Mouse (Mus musculus) forebrain, postnatal 0 days (tissue): ENCODE results near the gene Gipc2. TPM values are rescaled to one million over a fixed set of nuclear protein-coding genes. Genes with fewer than 3 reads are reported as not detected.
A peak's percentile ranks its signal among the peaks of the same experiment; 100 is the strongest.
"Not testable (repeated sequence)": the region's sequence is repeated elsewhere in the genome, so short reads cannot be mapped to it uniquely, and the experiment has no call there.

Experiments
- ATAC-seq: fragments of 200-750 bp; cut with Nextera tagmentation; 2 replicates; pipeline ENCODE4 v1.8.0; 2017; ENCODE audit warnings: mild to moderate bottlenecking, moderate library complexity
- DNase-seq: peaks from one replicate; pipeline ENCODE4 v3.0.0-alpha.2; 2015
- H3K27ac ChIP-seq: fragments of 300-500 bp; sonication (generic); 2 replicates; pipeline ENCODE4 v1.5.1; 2014; ENCODE audit warnings: low read depth, mild to moderate bottlenecking, antibody characterized with exemption, low read length, moderate library complexity, mixed read lengths
- H3K27me3 ChIP-seq: fragments of 300-500 bp; sonication (generic); 2 replicates; pipeline ENCODE4 v1.6.1; 2014; ENCODE audit warnings: mild to moderate bottlenecking, low read length, mixed read lengths; ENCODE audit not compliant: insufficient read depth
- H3K36me3 ChIP-seq: fragments of 300-500 bp; sonication (generic); 2 replicates; pipeline ENCODE4 v1.6.1; 2014; ENCODE audit warnings: mild to moderate bottlenecking, moderate library complexity; ENCODE audit not compliant: insufficient read depth
- H3K4me1 ChIP-seq: fragments of 300-500 bp; sonication (generic); 2 replicates; pipeline ENCODE4 v1.6.1; 2014; ENCODE audit warnings: antibody characterized with exemption; ENCODE audit not compliant: insufficient read depth
- H3K4me2 ChIP-seq: fragments of 300-500 bp; sonication (generic); 2 replicates; pipeline ENCODE4 v1.6.1; 2014; ENCODE audit warnings: low read depth, mild to moderate bottlenecking, moderate library complexity
- H3K4me3 ChIP-seq: fragments of 300-500 bp; sonication (generic); 2 replicates; pipeline ENCODE4 v1.5.1; 2014; ENCODE audit warnings: low read depth, low read length, mixed read lengths
- H3K9ac ChIP-seq: fragments of 300-500 bp; sonication (generic); 2 replicates; pipeline ENCODE4 v1.6.1; 2014; ENCODE audit warnings: mild to moderate bottlenecking
- H3K9me3 ChIP-seq: fragments of 300-500 bp; sonication (generic); 2 replicates; pipeline ENCODE4 v1.6.1; 2016; ENCODE audit warnings: low read length
- CTCF ChIP-seq: sonication (generic); IDR thresholded peaks from 2 replicates; pipeline ENCODE4 v1.5.1; 2016; ENCODE audit warnings: antibody characterized with exemption, control low read depth, low read depth
- WGBS: fragments of 180-500 bp; shearing (Covaris S2); extraction: QIAGEN DNeasy Blood & Tissue Kit; methylation state at CpG from one replicate; pipeline ENCODE4 v1.1.7; 2014; 5-methylcytosine and 5-hydroxymethylcytosine counted together
- polyA plus RNA-seq: library from polyadenylated mRNA; unstranded; fragments of >200 nt; fragmentation: Nextera tagmentation; extraction: Ambion mirVana; gene quantifications from 2 replicates; pipeline ENCODE4 v1.2.1, GENCODE M21; 2015
- total RNA-seq: library from RNA; depleted of rRNA; stranded (reverse); fragments of >200 nt; gene quantifications from 2 replicates; pipeline ENCODE4 v1.2.3, GENCODE M21; 2014

Gipc2 gene
- total and polyA plus RNA-seq, 2 experiments from 2014 or later, result 6.3 to 13.9 TPM

DNA sequence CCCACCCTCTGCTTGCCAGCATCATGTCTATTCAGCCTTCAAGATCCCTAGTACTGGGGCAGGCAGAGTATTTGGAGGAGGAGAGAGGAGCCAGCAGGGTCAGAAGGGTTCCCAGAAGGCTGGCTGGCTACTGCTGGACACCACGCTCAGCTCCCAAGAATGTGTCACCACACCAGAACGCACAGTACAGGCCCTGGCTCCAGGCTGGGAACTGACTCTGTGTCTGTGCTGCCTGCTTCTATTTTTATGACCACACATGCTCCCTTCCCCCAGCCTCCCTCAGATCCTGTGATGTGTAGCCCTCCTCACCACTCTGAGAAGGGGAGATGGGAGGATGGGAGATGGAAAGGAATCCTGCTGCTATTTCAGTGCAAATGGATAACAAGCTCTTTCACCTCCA lies 20.8 kb downstream of the Gipc2 start:
- no peak overlapping the region for H3K27ac ChIP-seq
- H3K4me3 ChIP-seq, result no peak overlapping the region
- no peak for TF ChIP-seq CTCF
- no peak overlapping the region for H3K4me2 ChIP-seq
- no peaks in the 10 kb centered on the region for H3K36me3 ChIP-seq
- H3K4me1 ChIP-seq, result 0 out of 2 replicates have a peak, but pooled peaks cover 5% of the 10 kb centered on the region
- peak; percentile 85 for ATAC-seq
- WGBS, result 61% methylated on average over 2 of the region's 2 CpGs
- H3K27me3 ChIP-seq, result no peaks in the 10 kb centered on the region
- no peak overlapping the region for H3K9ac ChIP-seq
- H3K9me3 ChIP-seq, result no peaks in the 10 kb centered on the region
- DNase-seq, result peak; percentile 30

DNA sequence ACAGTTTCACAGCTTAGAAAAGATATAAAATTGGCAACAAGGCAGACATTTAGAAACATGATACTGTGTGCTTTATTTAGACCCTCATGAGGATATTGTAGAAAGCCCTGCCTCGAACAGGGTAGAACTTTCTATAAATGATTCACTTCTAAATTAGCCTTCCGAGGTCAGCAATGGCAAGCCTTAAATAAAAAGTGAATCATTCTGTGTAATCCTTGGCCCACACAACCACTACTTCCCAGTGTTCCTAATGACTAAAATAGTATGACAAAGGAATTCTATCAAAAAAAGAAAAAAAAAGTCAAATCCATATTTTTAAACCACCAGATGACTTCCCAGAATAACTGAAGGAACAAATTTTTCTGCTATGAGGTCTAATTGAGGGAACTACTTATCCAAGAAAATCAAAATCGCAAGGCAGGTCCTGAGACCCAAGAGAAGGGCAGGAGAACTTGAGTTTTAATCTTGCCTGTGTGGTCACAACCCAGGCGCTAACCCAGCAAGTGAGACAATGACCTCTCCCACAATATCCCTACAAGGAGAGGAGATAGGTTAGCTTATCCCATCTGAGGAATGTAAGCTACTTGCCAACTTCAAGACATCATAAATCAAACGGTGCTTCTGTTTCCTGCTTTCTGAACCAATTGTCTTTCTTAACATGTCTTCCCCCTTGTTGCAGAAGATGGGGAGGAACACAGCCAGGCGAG lies 22.9 kb downstream of the Gipc2 start:
- no peak for DNase-seq
- H3K9me3 ChIP-seq, result no peaks in the 10 kb centered on the region
- ATAC-seq, result no peak
- H3K36me3 ChIP-seq, result no peaks in the 10 kb centered on the region
- 75% methylated on average over 6 of the region's 6 CpGs for WGBS
- H3K27ac ChIP-seq, result no peak overlapping the region
- no peaks in the 10 kb centered on the region for H3K27me3 ChIP-seq
- H3K4me3 ChIP-seq, result no peak overlapping the region
- no peak overlapping the region for H3K9ac ChIP-seq
- H3K4me2 ChIP-seq, result no peak overlapping the region
- no peak for TF ChIP-seq CTCF
- 0 out of 2 replicates have a peak, but pooled peaks cover 5% of the 10 kb centered on the region for H3K4me1 ChIP-seq

DNA sequence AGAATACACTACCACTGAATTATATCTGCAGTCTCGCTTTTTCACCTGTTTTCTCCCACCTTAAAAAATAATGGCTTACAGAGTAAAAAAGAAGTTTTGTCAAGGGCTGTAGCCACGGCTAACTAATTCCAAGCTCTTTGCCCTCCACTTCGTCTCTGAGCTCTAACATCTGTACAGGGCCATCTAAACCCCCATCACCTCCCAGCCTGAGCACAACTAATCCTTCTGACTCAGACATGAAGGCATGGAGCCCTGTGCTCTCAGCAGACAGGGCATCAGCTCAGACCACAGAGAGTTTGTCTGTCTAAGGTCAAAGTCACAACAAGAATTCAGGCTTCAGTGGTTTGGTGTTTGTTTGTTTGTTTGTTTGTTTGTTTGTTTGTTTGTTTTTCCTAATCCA lies 23.9 kb downstream of the Gipc2 start:
- no peak for TF ChIP-seq CTCF
- no peak overlapping the region for H3K4me3 ChIP-seq
- H3K27me3 ChIP-seq, result no peaks in the 10 kb centered on the region
- no peak overlapping the region for H3K9ac ChIP-seq
- WGBS, result 75% methylated on average over 3 of the region's 3 CpGs
- no peaks in the 10 kb centered on the region for H3K36me3 ChIP-seq
- H3K27ac ChIP-seq, result no peak overlapping the region
- ATAC-seq (no peak), DNase-seq (no peak)
- no peaks in the 10 kb centered on the region for H3K4me1 ChIP-seq
- no peak overlapping the region for H3K4me2 ChIP-seq
- no peaks in the 10 kb centered on the region for H3K9me3 ChIP-seq

DNA sequence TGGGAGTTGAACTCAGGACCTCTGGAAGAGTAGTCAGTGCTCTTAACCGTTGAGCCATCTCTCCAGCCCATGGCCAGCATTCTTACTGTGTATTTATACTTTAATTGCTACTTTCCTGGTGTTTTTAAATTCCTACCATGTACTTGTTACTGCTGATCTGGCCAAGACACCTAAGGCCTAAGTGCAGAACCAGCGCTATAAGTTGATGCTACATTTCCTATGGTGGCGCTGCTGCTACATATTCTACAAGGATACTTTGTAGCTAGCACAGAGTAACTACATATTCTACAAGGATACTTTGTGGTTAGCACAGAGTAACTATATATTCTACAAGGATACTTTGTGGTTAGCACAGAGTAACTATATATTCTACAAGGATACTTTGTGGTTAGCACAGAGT lies 26.7 kb downstream of the Gipc2 start:
- 88% methylated on average over 3 of the region's 3 CpGs for WGBS
- H3K27me3 ChIP-seq, H3K4me2 ChIP-seq, H3K36me3 ChIP-seq, DNase-seq, ATAC-seq, H3K4me1 ChIP-seq, H3K27ac ChIP-seq, H3K9ac ChIP-seq, H3K9me3 ChIP-seq, H3K4me3 ChIP-seq: not testable (repeated sequence)

DNA sequence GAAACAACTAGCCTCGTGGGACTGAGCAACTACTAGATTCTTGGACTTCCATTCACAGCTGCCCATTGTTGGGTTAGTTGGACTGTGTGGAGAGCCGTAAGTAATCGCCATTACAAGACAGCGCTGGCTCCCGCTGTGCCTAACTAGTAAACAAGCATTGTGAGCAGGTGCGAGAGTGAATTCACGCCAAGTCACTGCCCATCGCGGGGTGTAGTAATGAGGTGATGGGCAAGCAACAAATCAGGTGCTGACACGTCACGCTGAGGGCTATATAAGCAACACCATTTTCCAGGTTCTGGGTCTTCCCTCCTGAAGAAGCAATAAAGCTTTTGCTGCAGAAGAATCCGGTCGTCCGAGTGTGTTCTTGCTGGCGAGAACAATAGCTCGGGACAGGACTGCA lies 29.9 kb downstream of the Gipc2 start:
- ATAC-seq, H3K4me3 ChIP-seq, H3K36me3 ChIP-seq, H3K9me3 ChIP-seq, H3K9ac ChIP-seq, H3K4me2 ChIP-seq, H3K27ac ChIP-seq, H3K4me1 ChIP-seq, H3K27me3 ChIP-seq, DNase-seq: not testable (repeated sequence)
- WGBS, result 87% methylated on average over 16 of the region's 16 CpGs

DNA sequence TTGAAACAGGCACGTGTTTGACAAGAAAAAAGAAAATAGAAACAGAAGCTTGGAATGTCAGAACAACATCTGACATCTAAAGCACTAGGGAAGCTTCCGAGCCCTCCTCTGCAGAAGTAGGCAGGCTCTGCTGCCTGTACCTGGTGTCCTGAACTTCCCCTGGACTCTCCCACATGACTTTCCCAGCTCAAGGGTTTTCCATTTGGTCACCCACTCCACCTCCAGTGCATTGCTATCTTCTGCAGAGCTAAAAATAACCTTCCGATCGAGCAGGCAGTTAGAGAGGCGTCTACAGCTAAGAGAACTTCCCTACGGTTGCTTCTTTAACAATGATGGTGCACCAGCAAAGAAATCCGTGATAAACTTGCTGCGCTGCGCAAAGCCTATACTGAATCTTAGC lies 32.4 kb downstream of the Gipc2 start:
- Histone ChIP-seq H3K27ac (no peak overlapping the region), H3K4me1 (no peaks in the 10 kb centered on the region), H3K9me3 (no peaks in the 10 kb centered on the region), H3K4me2 (no peak overlapping the region), H3K27me3 (no peaks in the 10 kb centered on the region), H3K9ac (no peak overlapping the region), H3K36me3 (no peaks in the 10 kb centered on the region), H3K4me3 (no peak overlapping the region)
- 78% methylated on average over 9 of the region's 9 CpGs for WGBS
- no peak for TF ChIP-seq CTCF
- ATAC-seq (no peak), DNase-seq (no peak)

DNA sequence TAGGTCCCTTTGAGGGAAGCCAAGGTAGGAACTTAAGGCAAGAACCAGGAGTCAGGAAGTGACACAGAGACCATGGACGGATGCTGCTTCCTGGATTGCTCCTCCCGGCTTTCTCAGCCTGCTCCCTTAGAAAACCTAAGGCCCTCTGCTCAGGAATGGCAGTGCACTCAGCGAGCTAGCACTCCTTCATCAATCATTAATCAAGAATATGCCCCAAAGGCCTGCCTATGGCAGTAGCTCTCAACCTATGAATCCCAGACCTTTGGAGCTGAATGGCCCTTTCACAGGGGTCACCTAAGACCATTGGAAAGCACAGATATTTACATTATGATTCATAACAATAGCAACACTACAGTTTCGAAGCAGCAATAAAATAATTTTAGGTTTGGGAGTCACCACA lies 35.1 kb downstream of the Gipc2 start:
- 83% methylated on average over 4 of the region's 4 CpGs for WGBS
- Histone ChIP-seq H3K4me1 (no peaks in the 10 kb centered on the region), H3K9ac (no peak overlapping the region), H3K36me3 (no peaks in the 10 kb centered on the region), H3K27me3 (no peaks in the 10 kb centered on the region), H3K4me3 (no peak overlapping the region), H3K27ac (no peak overlapping the region), H3K4me2 (no peak overlapping the region), H3K9me3 (no peaks in the 10 kb centered on the region)
- no peak for DNase-seq
- no peak for ATAC-seq
- no peak for TF ChIP-seq CTCF

DNA sequence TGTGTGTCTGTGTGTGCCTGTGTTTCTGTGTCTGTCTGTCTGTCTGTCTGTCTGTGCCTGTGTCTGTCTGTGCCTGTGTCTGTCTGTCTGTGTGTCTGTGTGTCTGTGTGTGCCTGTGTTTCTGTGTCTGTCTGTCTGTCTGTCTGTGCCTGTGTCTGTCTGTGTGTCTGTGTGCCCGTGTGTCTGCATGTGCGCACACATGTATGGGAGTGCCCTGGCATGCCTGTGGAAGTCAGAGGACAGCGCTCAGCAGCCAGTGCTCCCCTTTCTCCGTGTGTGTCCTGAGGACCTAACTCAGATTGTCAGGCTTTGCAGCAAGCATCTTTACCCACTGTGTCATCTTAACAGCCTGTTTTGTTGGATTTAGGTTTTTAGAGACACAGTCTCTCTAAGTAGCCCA lies 36.6 kb downstream of the Gipc2 start:
- WGBS, result 91% methylated on average over 4 of the region's 4 CpGs
- H3K4me3 ChIP-seq, H3K27me3 ChIP-seq, H3K27ac ChIP-seq, H3K36me3 ChIP-seq, H3K4me1 ChIP-seq, H3K9ac ChIP-seq, H3K9me3 ChIP-seq, DNase-seq, ATAC-seq, H3K4me2 ChIP-seq: not testable (repeated sequence)
